Mouse (Mus musculus) liver, embryonic 16.5 days (tissue): ENCODE results near the gene Npr1. TPM values are rescaled to one million over a fixed set of nuclear protein-coding genes. Genes with fewer than 3 reads are reported as not detected.

ENCODE experiments used
- ATAC-seq: fragments of 200-750 bp; cut with Nextera tagmentation; 2 replicates; pipeline ENCODE4 v1.8.0; 2017; ENCODE audit warnings: low read depth, mild to moderate bottlenecking, moderate number of reproducible peaks, moderate library complexity
- H3K27ac ChIP-seq: fragments of 300-500 bp; sonication (generic); 2 replicates; pipeline ENCODE4 v1.5.1; 2014; ENCODE audit warnings: mild to moderate bottlenecking, low read length
- H3K27me3 ChIP-seq: fragments of 300-500 bp; sonication (generic); 2 replicates; pipeline ENCODE4 v1.6.1; 2014; ENCODE audit warnings: low read depth, low read length, mixed read lengths; ENCODE audit not compliant: control insufficient read depth, insufficient read depth
- H3K36me3 ChIP-seq: fragments of 300-500 bp; sonication (generic); 2 replicates; pipeline ENCODE4 v1.6.1; 2014; ENCODE audit warnings: mild to moderate bottlenecking; ENCODE audit not compliant: control insufficient read depth, insufficient read depth
- H3K4me1 ChIP-seq: fragments of 300-500 bp; sonication (generic); 2 replicates; pipeline ENCODE4 v1.6.1; 2014; ENCODE audit warnings: low read depth, low read length, mixed read lengths; ENCODE audit not compliant: control insufficient read depth
- H3K4me2 ChIP-seq: fragments of 300-500 bp; sonication (generic); 2 replicates; pipeline ENCODE4 v1.6.1; 2014; ENCODE audit warnings: low read depth, low read length, mixed read lengths
- H3K4me3 ChIP-seq: fragments of 300-500 bp; sonication (generic); 2 replicates; pipeline ENCODE4 v1.5.1; 2014; ENCODE audit warnings: low read depth, mild to moderate bottlenecking, low read length
- H3K9ac ChIP-seq: fragments of 300-500 bp; sonication (generic); 2 replicates; pipeline ENCODE4 v1.6.1; 2014; ENCODE audit warnings: low read depth, low read length
- H3K9me3 ChIP-seq: fragments of 300-500 bp; sonication (generic); replicated peaks from 2 replicates; pipeline ENCODE4 v1.6.1; 2016; ENCODE audit warnings: low read length; ENCODE audit not compliant: control insufficient read depth
- WGBS: fragments of 180-500 bp; shearing (Covaris S2); extraction: QIAGEN DNeasy Blood & Tissue Kit; methylation state at CpG from one replicate; pipeline ENCODE4 v1.1.7; 2014; ENCODE audit not compliant: insufficient replicate concordance; 5-methylcytosine and 5-hydroxymethylcytosine counted together
- polyA plus RNA-seq: library from polyadenylated mRNA; unstranded; fragments of >200 nt; fragmentation: Nextera tagmentation; extraction: Ambion mirVana; gene quantifications from 2 replicates; pipeline ENCODE4 v1.2.1, GENCODE M21; 2015

The Npr1 gene
- polyA plus RNA-seq, 1 experiment from 2014 or later, result 4.3 TPM

- WGBS, result under 1% methylated on average over 52 of the region's 52 CpGs
- Histone ChIP-seq H3K4me1 (peaks cover 27% of the 10 kb centered on the region), H3K27ac (peak within 1 kb of the TSS; percentile 97), H3K36me3 (no peaks in the 10 kb centered on the region), H3K27me3 (no peaks in the 10 kb centered on the region), H3K9me3 (no peaks in the 10 kb centered on the region), H3K4me3 (peak within 1 kb of the TSS; percentile 83), H3K9ac (peak within 1 kb of the TSS; percentile 87), H3K4me2 (peak within 1 kb of the TSS; percentile 94)
- peak; percentile 98 for ATAC-seq
Measured at GRCm38 (mm10) chr3:90433381-90434020, 32.2 kb downstream of the Npr1 start, which contains the start of gene Ints3. Gene Ints3 (minus strand): TSS chr3:90433622.

DNA sequence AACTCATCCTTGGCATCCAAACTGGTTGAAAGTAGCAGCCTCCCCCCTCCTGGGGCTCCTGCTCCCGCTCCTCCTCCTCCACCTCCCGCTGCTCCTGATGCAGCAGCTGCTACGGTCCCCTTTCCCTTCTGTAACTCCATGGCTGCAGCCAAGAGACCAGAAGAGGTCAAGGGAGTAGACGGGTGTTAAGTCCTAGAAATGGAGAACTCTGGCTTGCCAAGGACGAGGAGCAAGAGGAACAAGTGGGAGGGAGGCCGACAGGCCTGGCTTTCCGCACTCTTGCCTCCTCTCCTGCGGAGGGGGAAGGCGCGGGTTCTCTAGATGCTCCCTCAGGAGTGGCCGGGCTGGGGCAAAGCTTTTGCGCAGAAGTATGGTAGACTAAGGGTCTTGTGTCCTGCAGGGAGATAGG lies 32.9 kb downstream of the Npr1 start:
- Histone ChIP-seq H3K4me2 (peak overlapping the region; percentile 94), H3K4me1 (peaks cover 31% of the 10 kb centered on the region), H3K9ac (peak overlapping the region; percentile 87)

DNA sequence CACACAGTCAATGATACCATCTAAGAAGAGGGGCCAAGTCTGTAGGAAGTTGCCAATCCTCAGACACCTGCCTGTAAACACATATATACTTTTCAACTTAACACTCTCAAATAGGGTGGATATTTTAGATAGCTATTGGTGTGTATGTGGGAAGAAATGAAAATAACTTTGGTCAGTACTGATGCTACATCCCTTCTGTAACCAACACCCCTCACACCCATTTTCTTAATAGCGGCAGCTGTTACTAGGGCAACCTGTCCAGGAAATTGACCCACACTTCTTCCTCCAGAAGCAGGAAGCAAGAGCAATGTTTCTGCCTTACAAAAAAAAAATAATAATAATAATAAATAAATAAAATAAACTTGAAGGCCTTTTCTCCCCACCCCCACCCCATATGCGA lies 33.3 kb downstream of the Npr1 start:
- H3K27me3 ChIP-seq, result no peaks in the 10 kb centered on the region
- H3K4me1 ChIP-seq, result peaks cover 32% of the 10 kb centered on the region
- H3K4me3 ChIP-seq, result peak overlapping the region; percentile 83
- H3K27ac ChIP-seq, result no peak overlapping the region
- ATAC-seq, result no peak
- no peaks in the 10 kb centered on the region for H3K36me3 ChIP-seq
- WGBS, result 10% methylated on average over 2 of the region's 2 CpGs
- no peaks in the 10 kb centered on the region for H3K9me3 ChIP-seq
- peak overlapping the region; percentile 87 for H3K9ac ChIP-seq
- H3K4me2 ChIP-seq, result peak overlapping the region; percentile 94

More for the DNA sequence above, 32.9 kb downstream of the Npr1 start:
- ATAC-seq, result no peak
- H3K36me3 ChIP-seq, result no peaks in the 10 kb centered on the region
- peak overlapping the region; percentile 83 for H3K4me3 ChIP-seq
- H3K27me3 ChIP-seq, result no peaks in the 10 kb centered on the region
- no peaks in the 10 kb centered on the region for H3K9me3 ChIP-seq
- peak overlapping the region; percentile 97 for H3K27ac ChIP-seq
- 0% methylated on average over 9 of the region's 12 CpGs for WGBS

- WGBS, result 53% methylated on average over 3 of the region's 3 CpGs
- no peaks in the 10 kb centered on the region for H3K27me3 ChIP-seq
- H3K27ac ChIP-seq, result no peak overlapping the region
- H3K9ac ChIP-seq, result no peak overlapping the region; the same call in 1 of the 2 replicates
- ATAC-seq, result no peak
- H3K36me3 ChIP-seq, result no peaks in the 10 kb centered on the region
- H3K4me3 ChIP-seq, result no peak overlapping the region
- H3K9me3 ChIP-seq, result no peaks in the 10 kb centered on the region
- H3K4me1 ChIP-seq, result peaks cover 32% of the 10 kb centered on the region
- no peak overlapping the region for H3K4me2 ChIP-seq
Measured at GRCm38 (mm10) chr3:90429576-90429975, 36.1 kb downstream of the Npr1 start.

DNA sequence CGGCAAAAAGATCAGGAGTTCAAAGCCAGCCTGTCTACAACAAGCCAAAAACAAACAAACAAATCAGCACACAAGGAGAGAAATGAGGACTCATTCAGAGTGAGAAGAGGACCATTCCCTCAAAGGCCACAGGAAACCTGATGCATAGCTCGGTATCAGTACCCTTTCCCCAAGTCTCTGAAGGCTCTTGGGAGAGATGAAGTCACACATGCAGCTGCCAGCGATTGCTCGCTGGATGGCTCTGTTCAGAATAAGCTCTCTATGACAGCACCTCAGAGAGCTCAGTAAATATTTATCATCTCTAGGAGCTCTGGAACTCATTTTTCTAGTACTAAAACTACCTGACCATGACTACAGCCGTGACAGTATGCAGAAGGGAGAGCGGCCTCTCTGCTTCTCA lies 37.5 kb downstream of the Npr1 start:
- H3K4me1 ChIP-seq, result peaks cover 27% of the 10 kb centered on the region
- no peaks in the 10 kb centered on the region for H3K36me3 ChIP-seq
- H3K9me3 ChIP-seq, result no peaks in the 10 kb centered on the region
- H3K9ac ChIP-seq, result no peak overlapping the region
- no peak overlapping the region for H3K4me3 ChIP-seq
- WGBS, result 73% methylated on average over 6 of the region's 6 CpGs
- no peak for ATAC-seq
- H3K27ac ChIP-seq, result no peak overlapping the region
- no peak overlapping the region for H3K4me2 ChIP-seq
- H3K27me3 ChIP-seq, result no peaks in the 10 kb centered on the region

DNA sequence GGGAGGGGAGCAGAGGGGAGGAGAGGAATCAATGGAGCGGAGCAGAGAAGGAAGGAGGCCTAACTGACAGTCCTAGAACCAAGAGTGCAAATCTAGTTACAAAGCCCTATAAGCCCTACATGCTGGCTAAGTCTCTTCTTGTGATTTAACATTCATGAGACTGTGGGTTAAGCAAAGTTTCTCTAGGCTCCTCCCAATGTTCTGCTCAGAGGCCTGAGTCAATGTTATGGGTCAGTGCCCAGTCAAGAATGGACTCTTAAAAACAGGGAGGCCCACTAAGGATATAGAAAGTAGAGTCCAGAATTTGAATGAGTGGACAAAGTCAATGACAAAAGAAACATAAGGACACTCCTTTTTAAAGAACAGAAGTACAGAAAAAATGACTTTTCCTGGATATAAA lies 38.1 kb downstream of the Npr1 start:
- H3K9me3 ChIP-seq, result no peaks in the 10 kb centered on the region
- no peak overlapping the region for H3K27ac ChIP-seq
- H3K4me3 ChIP-seq, result no peak overlapping the region
- H3K9ac ChIP-seq, result no peak overlapping the region
- no peak for ATAC-seq
- H3K4me1 ChIP-seq, result peaks cover 27% of the 10 kb centered on the region
- no peaks in the 10 kb centered on the region for H3K27me3 ChIP-seq
- H3K36me3 ChIP-seq, result no peaks in the 10 kb centered on the region
- no peak overlapping the region for H3K4me2 ChIP-seq
- 75% methylated on average over 1 of the region's 1 CpGs for WGBS

DNA sequence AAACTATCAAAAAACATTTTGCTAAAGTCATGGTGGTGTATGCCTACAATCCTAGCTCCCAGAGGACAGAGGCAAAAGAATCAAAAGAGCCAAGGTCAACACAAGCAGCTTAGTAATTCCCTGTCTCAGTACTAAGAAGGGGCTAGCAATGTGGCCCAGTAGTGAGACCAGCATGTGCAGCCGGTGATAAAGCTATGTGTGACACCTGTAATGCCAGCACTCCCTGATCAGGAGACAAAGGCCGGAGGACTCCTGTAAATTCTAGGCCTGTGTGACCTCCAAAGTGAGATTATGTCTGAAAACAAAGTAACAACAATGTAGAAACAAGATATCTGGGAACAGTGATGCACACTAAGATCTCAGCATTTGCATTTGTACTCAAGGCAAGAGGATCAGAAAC lies 40.2 kb downstream of the Npr1 start:
- Histone ChIP-seq H3K27ac (no peak overlapping the region), H3K4me1 (peaks cover 17% of the 10 kb centered on the region), H3K27me3 (no peaks in the 10 kb centered on the region), H3K9me3 (no peaks in the 10 kb centered on the region), H3K36me3 (peaks cover 6% of the 10 kb centered on the region; the same call in 1 of the 2 replicates), H3K9ac (no peak overlapping the region), H3K4me2 (no peak overlapping the region), H3K4me3 (no peak overlapping the region)
- WGBS, result 46% methylated on average over 2 of the region's 2 CpGs
- no peak for ATAC-seq

- no peak for ATAC-seq
- Histone ChIP-seq H3K27me3 (no peaks in the 10 kb centered on the region), H3K9me3 (no peaks in the 10 kb centered on the region), H3K4me1 (peaks cover 7% of the 10 kb centered on the region), H3K4me3 (no peak overlapping the region), H3K4me2 (no peak overlapping the region), H3K27ac (no peak overlapping the region), H3K9ac (no peak overlapping the region), H3K36me3 (peaks cover 7% of the 10 kb centered on the region; the same call in 1 of the 2 replicates)
Measured at GRCm38 (mm10) chr3:90423549-90423948, 42.1 kb downstream of the Npr1 start.

GRCm38 (mm10) chr3:90420696-90421095 lies 45.0 kb downstream of the Npr1 start:
- Histone ChIP-seq H3K4me2 (no peak overlapping the region), H3K36me3 (peaks cover 7% of the 10 kb centered on the region; the same call in 1 of the 2 replicates), H3K27me3 (no peaks in the 10 kb centered on the region), H3K9ac (no peak overlapping the region), H3K4me1 (peaks cover 2% of the 10 kb centered on the region; the same call in 1 of the 2 replicates), H3K27ac (no peak overlapping the region), H3K4me3 (no peak overlapping the region), H3K9me3 (no peaks in the 10 kb centered on the region)
- no peak for ATAC-seq
- WGBS, result 78% methylated on average over 6 of the region's 6 CpGs
